13 mouse cellular contexts compared by ENCODE assay signal in genomic region chr17:34230971-34231370, GRCm38 (mm10). TPM values are rescaled to one million over a fixed set of nuclear protein-coding genes. Genes with fewer than 3 reads are reported as not detected.
A peak's percentile ranks its signal among the peaks of the same experiment; 100 is the strongest.
DNase-seq lines count a peak whose midpoint lies in the region; TF ChIP-seq lines count a peak whose summit lies in the region.
"Not testable (repeated sequence)": the region's sequence is repeated elsewhere in the genome, so short reads cannot be mapped to it uniquely, and the experiment has no call there.
"Had no signal": no experiment of that assay in that cellular context is flagged by ENCODE, and none has a peak within 500 bp of the region (broad histone marks: within the 10 kb centered on the region; RNA-seq: fewer than 3 reads in every experiment).

No protein-coding gene starts in this region.

- not testable (repeated sequence) for TF ChIP-seq CTCF in kidney, adult 2 months (conservative IDR thresholded peaks at IDR 0.05; ENCODE audit: insufficient read depth, insufficient read length, low read depth, low read length)

- whole genome bisulfite sequencing in kidney, adult 2 months, result 95% methylated on average over 9 of the region's 9 CpGs

- not testable (repeated sequence) for H3K36me3 ChIP-seq in kidney, adult 2 months (ENCODE audit: control insufficient read depth, insufficient read depth, low read length)

- DNase-seq in cerebellum, adult 9-10 months, result peak; percentile 6
- peak; percentile 21 for DNase-seq in heart, adult 8-10 months (ENCODE audit: low spot score)
- peak; percentile 22 for DNase-seq in kidney, adult 2 months
- DNase-seq in spleen, postnatal 4 days (ENCODE audit: low spot score in 2 of 2), result peak; percentile 16 to 63
- DNase-seq in thymus, postnatal 14 days, result peak; percentile 2
- peak; percentile 44 to 56 for DNase-seq in urinary bladder, postnatal 4 days (ENCODE audit: low spot score in 2 of 2)

- H3K4me1 ChIP-seq in kidney, adult 2 months (ENCODE audit: control insufficient read depth, insufficient read depth, low read length), result not testable (repeated sequence)

- not testable (repeated sequence) for H3K27me3 ChIP-seq in kidney, adult 2 months (replicated peaks; ENCODE audit: control insufficient read depth, insufficient read depth, low read length)

- TF ChIP-seq POLR2A in kidney, adult 2 months (IDR thresholded peaks at IDR 0.05; ENCODE audit: low read depth, low read length), result not testable (repeated sequence)

- not testable (repeated sequence) for H3K27ac ChIP-seq in kidney, adult 2 months (ENCODE audit: insufficient read depth, low read depth, low read length)

- not testable (repeated sequence) for H3K4me3 ChIP-seq in kidney, adult 2 months (ENCODE audit: insufficient read depth, low read depth, low read length)

RNA-seq across cellular contexts. Expression of gene H2-Ob, which starts 7.7 kb away (rescaled TPM):
- total RNA-seq in heart, adult 8-10 months (2022), result 1 to 10 TPM in 1 of 4 experiments, under 1 TPM in 3; 0.41 to 1.5 (median 0.51) TPM
- 2.3 and 15.1 TPM in 2 replicates for polyA plus RNA-seq in kidney, adult 2 months (2012; rRNA removed)
- polyA plus RNA-seq: embryonic facial prominence, embryonic 11.5 days; embryonic facial prominence, embryonic 13.5 days; erythroblast, embryonic 14.5 days; forebrain, embryonic 10.5 days; forebrain, embryonic 12.5 days; G1E; Patski had no signal

RNA-seq across cellular contexts. Expression of gene H2-Ab1, which starts 26.5 kb away (rescaled TPM):
- 10 to 100 TPM; 13.2 to 19.1 (median 15.6) TPM for total RNA-seq in heart, adult 8-10 months (2022)
- polyA plus RNA-seq in kidney, adult 2 months (2012; rRNA removed), result 419 and 490 TPM in 2 replicates

RNA-seq across cellular contexts. Expression of gene Tap2, which starts 27.6 kb away (rescaled TPM):
- 10 to 100 TPM; 21.4 to 25.3 (median 24.6) TPM for total RNA-seq in heart, adult 8-10 months (2022)
- 25.0 and 29.2 TPM in 2 replicates for polyA plus RNA-seq in kidney, adult 2 months (2012; rRNA removed)

RNA-seq across cellular contexts. Expression of gene Psmb8, which starts 33.5 kb away (rescaled TPM):
- total RNA-seq in heart, adult 8-10 months (2022), result 10 to 100 TPM; 10.7 to 15.1 (median 12.8) TPM
- polyA plus RNA-seq in kidney, adult 2 months (2012; rRNA removed), result 34.2 and 58.1 TPM in 2 replicates

RNA-seq across cellular contexts. Expression of gene Psmb9, which starts 43.4 kb away (rescaled TPM):
- 10 to 100 TPM in 2 of 4 experiments, 1 to 10 TPM in 2; 6.9 to 12.9 (median 8.7) TPM for total RNA-seq in heart, adult 8-10 months (2022)
- 21.5 and 32.3 TPM in 2 replicates for polyA plus RNA-seq in kidney, adult 2 months (2012; rRNA removed)
